Mouse (Mus musculus) liver, embryonic 14.5 days (tissue): ENCODE measurements around the gene Ptpn14. TPM values are rescaled to one million over a fixed set of nuclear protein-coding genes. Genes with fewer than 3 reads are reported as not detected.

Source experiments
- ATAC-seq: fragments of 200-750 bp; cut with Nextera tagmentation; 2 replicates; pipeline ENCODE4 v1.8.0; 2017; ENCODE audit warnings: moderate number of reproducible peaks, mild to moderate bottlenecking, moderate library complexity; ENCODE audit not compliant: insufficient read depth
- DNase-seq, 3 experiments: peaks; one replicate each; pipeline ENCODE4 v3.0.0-alpha.2; 2012 to 2013; ENCODE audit warnings: low read depth in 3 of 3, low spot score in 3 of 3
- H3K27ac ChIP-seq: fragments of 300-500 bp; sonication (generic); 2 replicates; pipeline ENCODE4 v1.5.1; 2014; ENCODE audit warnings: moderate library complexity, mild to moderate bottlenecking, control low read depth, inconsistent platforms
- H3K27me3 ChIP-seq: fragments of 300-500 bp; sonication (generic); 2 replicates; pipeline ENCODE4 v1.6.1; 2014; ENCODE audit warnings: mild to moderate bottlenecking, low read length, moderate library complexity; ENCODE audit not compliant: control insufficient read depth, insufficient read depth
- H3K36me3 ChIP-seq: fragments of 300-500 bp; sonication (generic); replicated peaks from 2 replicates; pipeline ENCODE4 v1.6.1; 2014; ENCODE audit warnings: low read depth; ENCODE audit not compliant: control insufficient read depth, insufficient read depth
- H3K4me1 ChIP-seq, 2 experiments: fragments of 200-500 bp in 1 of 2; fragments of 300-500 bp in 1 of 2; sonication (generic) in 1 of 2; replicated peaks; 2 replicates each; pipeline ENCODE4 v1.6.1; 2012 to 2014; ENCODE audit warnings: antibody characterized with exemption in 1 of 2, inconsistent platforms in 1 of 2, low read length in 1 of 2; ENCODE audit not compliant: control insufficient read depth in 2 of 2, insufficient read depth in 2 of 2
- H3K4me2 ChIP-seq: fragments of 300-500 bp; sonication (generic); 2 replicates; pipeline ENCODE4 v1.6.1; 2014; ENCODE audit warnings: low read depth, mild to moderate bottlenecking, control low read depth, moderate library complexity
- H3K4me3 ChIP-seq, 2 experiments: fragments of 200-500 bp in 1 of 2; fragments of 300-500 bp in 1 of 2; sonication (generic) in 1 of 2; 2 replicates each; pipeline ENCODE4 v1.5.1; 2012 to 2014; ENCODE audit warnings: low read depth in 2 of 2, low read length in 2 of 2, mild to moderate bottlenecking in 2 of 2, control low read depth in 1 of 2, inconsistent platforms in 1 of 2, moderate library complexity in 1 of 2; ENCODE audit not compliant: insufficient read depth in 1 of 2
- H3K9ac ChIP-seq: fragments of 300-500 bp; sonication (generic); replicated peaks from 2 replicates; pipeline ENCODE4 v1.6.1; 2014; ENCODE audit warnings: mild to moderate bottlenecking, control low read depth, moderate library complexity
- H3K9me3 ChIP-seq: fragments of 300-500 bp; sonication (generic); 2 replicates; pipeline ENCODE4 v1.6.1; 2016; ENCODE audit warnings: low read length, mixed read lengths; ENCODE audit not compliant: control insufficient read depth
- CTCF ChIP-seq: IDR thresholded peaks from 2 replicates; pipeline ENCODE4 v1.5.1; 2016; ENCODE audit warnings: antibody characterized with exemption, low read depth, control low read depth
- EP300 ChIP-seq: IDR thresholded peaks from 2 replicates; pipeline ENCODE4 v1.6.1; 2016; ENCODE audit warnings: antibody characterized with exemption, low read depth
- WGBS: fragments of 180-500 bp; shearing (Covaris S2); extraction: QIAGEN DNeasy Blood & Tissue Kit; methylation state at CpG from one replicate; pipeline ENCODE4 v1.1.7; 2014; ENCODE audit not compliant: insufficient replicate concordance; 5-methylcytosine and 5-hydroxymethylcytosine counted together
- polyA plus RNA-seq, 2 experiments: library from polyadenylated mRNA; depleted of rRNA in 1 of 2; stranded (reverse) in 1 of 2; unstranded in 1 of 2; fragments of >200 nt; fragmentation: Nextera tagmentation in 1 of 2; extraction: Ambion mirVana in 1 of 2; gene quantifications; 2 replicates each; pipeline versions ENCODE4 v1.2.1 to v1.2.3; 2012 to 2014

Gene Ptpn14
- polyA plus RNA-seq, 2 experiments: 0.22 to 0.50 TPM

DNA sequence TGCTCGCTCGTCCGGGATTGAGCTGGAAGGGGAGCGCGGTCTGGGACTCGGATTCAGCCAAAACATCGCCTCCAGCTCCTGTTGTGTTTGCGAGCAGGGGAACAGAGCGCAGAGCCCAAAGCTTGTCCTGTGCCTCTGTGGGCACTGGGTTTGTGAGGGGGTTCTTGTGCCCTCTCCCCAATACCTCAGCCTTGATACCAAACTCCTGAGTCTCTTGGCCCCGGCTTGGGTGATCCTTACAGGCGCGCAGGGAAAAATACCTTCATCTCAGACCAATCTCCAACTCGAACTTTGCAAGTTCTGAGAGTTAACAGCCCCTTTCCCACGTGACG lies 682 bp downstream of the Ptpn14 start:
- no peak for TF ChIP-seq EP300
- TF ChIP-seq CTCF: no peak
- no peak overlapping the region for H3K9ac ChIP-seq
- DNase-seq (no peak), ATAC-seq (no peak)
- WGBS: 3% methylated on average over 15 of the region's 15 CpGs
- no peaks in the 10 kb centered on the region for H3K9me3 ChIP-seq
- H3K4me3 ChIP-seq: peak overlapping the region; percentile 47 to 55
- H3K27me3 ChIP-seq: peaks cover 47% of the 10 kb centered on the region
- H3K36me3 ChIP-seq: no peaks in the 10 kb centered on the region
- H3K27ac ChIP-seq: no peak overlapping the region
- peak overlapping the region; percentile 53 for H3K4me2 ChIP-seq
- H3K4me1 ChIP-seq: no peaks in the 10 kb centered on the region

GRCm38 (mm10) chr1:189729141-189729815 lies 1.2 kb downstream of the Ptpn14 start:
- WGBS: 12% methylated on average over 17 of the region's 17 CpGs
- H3K36me3 ChIP-seq: no peaks in the 10 kb centered on the region
- peak overlapping the region in 1 of 2 experiments; percentile 47; a peak in 1 of 4 replicates for H3K4me3 ChIP-seq
- peak overlapping the region; percentile 53 for H3K4me2 ChIP-seq
- H3K9me3 ChIP-seq: no peaks in the 10 kb centered on the region
- H3K27me3 ChIP-seq: peaks cover 47% of the 10 kb centered on the region
- H3K9ac ChIP-seq: no peak overlapping the region
- no peak for ATAC-seq
- no peaks in the 10 kb centered on the region for H3K4me1 ChIP-seq
- TF ChIP-seq CTCF (no peak), EP300 (no peak)
- no peak for DNase-seq
- H3K27ac ChIP-seq: no peak overlapping the region

DNA sequence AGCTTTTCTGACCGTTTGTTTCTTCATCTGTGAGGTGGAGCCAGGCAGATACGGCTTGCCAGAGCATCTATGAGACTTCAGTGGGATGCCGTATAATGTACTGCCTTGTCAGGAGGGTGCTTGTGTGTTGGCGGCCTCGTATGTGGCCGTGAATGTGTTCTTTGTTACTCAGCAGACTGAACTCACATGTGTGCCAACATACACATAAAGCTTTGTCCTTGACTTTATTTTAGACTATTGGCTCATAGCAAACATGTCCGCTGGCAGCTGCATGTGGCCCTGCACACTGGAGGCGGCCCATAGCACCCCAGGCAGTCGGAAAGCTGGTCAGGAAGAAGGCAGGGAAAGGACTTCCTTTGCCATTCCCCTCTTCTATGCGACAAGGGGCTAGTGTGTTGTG lies 3.6 kb downstream of the Ptpn14 start:
- peaks cover 40% of the 10 kb centered on the region for H3K27me3 ChIP-seq
- TF ChIP-seq CTCF (no peak), EP300 (no peak)
- no peaks in the 10 kb centered on the region for H3K36me3 ChIP-seq
- WGBS: 68% methylated on average over 10 of the region's 10 CpGs
- no peak overlapping the region for H3K27ac ChIP-seq
- DNase-seq: no peak
- no peak for ATAC-seq
- H3K9me3 ChIP-seq: no peaks in the 10 kb centered on the region
- no peak overlapping the region for H3K4me3 ChIP-seq
- H3K9ac ChIP-seq: no peak overlapping the region
- H3K4me2 ChIP-seq: no peak overlapping the region
- H3K4me1 ChIP-seq: no peaks in the 10 kb centered on the region

DNA sequence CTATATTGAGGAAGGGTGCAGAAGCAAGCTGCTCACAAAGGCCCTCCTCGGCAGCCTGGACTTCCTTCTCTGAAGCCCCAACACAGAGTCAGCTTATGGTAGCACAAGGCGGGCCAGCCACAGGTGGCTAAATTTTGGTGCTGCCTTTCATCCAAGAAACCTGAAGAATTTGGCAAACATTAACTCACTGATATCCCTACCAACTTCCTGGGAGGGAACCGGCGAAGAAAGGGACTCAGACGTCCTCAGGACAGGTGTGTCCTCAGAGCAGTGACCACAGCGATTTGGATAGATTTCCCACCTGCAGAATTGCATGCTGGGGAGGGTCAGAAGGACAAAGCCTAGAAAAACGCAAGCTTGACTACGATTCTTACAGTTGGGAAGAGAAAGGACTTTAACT lies 4.1 kb downstream of the Ptpn14 start:
- peaks cover 35% of the 10 kb centered on the region for H3K27me3 ChIP-seq
- no peaks in the 10 kb centered on the region for H3K4me1 ChIP-seq
- TF ChIP-seq CTCF (no peak), EP300 (no peak)
- H3K9ac ChIP-seq: no peak overlapping the region
- ATAC-seq (no peak), DNase-seq (no peak)
- no peak overlapping the region for H3K4me3 ChIP-seq
- H3K9me3 ChIP-seq: no peaks in the 10 kb centered on the region
- H3K27ac ChIP-seq: no peak overlapping the region
- no peak overlapping the region for H3K4me2 ChIP-seq
- no peaks in the 10 kb centered on the region for H3K36me3 ChIP-seq
- 54% methylated on average over 8 of the region's 8 CpGs for WGBS

DNA sequence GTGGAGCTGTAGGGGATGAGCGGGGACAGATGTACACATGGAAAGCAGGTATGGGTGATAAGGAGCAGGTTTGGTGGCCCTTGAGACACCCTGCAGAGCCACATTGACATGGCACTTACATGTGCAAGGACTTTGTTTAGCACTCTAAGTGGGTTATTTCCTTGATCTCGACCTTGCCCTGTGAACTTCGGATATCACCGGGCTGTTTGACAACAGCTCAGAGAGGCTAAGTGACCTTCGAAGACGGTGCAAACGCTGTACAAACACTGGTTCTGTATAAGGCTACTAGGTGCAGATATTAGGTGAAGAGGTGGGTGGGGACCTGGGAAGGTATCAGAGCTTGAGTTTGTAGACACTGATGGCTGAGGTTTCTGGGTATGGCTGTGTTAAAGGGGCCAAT lies 12.0 kb downstream of the Ptpn14 start:
- 67% methylated on average over 7 of the region's 7 CpGs for WGBS

More for the DNA sequence above, 12.0 kb downstream of the Ptpn14 start:
- Histone ChIP-seq H3K9me3 (no peaks in the 10 kb centered on the region), H3K4me2 (no peak overlapping the region), H3K27me3 (no peaks in the 10 kb centered on the region), H3K4me3 (no peak overlapping the region), H3K4me1 (no peaks in the 10 kb centered on the region), H3K36me3 (no peaks in the 10 kb centered on the region), H3K9ac (no peak overlapping the region), H3K27ac (no peak overlapping the region)
- TF ChIP-seq EP300: no peak
- no peak for TF ChIP-seq CTCF
- ATAC-seq (no peak), DNase-seq (no peak)
